Mouse (Mus musculus) intestine, embryonic 16.5 days (tissue): ENCODE data around the gene Erg. TPM values are rescaled to one million over a fixed set of nuclear protein-coding genes. Genes with fewer than 3 reads are reported as not detected.

ENCODE experiments used
- polyA plus RNA-seq: library from polyadenylated mRNA; unstranded; fragments of >200 nt; fragmentation: Nextera tagmentation; extraction: Ambion mirVana; gene quantifications from 2 replicates; pipeline ENCODE4 v1.2.1, GENCODE M21; 2015

Gene Erg
- polyA plus RNA-seq, 1 experiment from 2014 or later: 3.7 TPM

Other genes with a start within 250 kb of the Erg start
- 58.6 and 59.8 TPM in 2 replicates for gene Ets2, start 115.5 kb upstream of the Erg start, polyA plus RNA-seq